Mouse (Mus musculus) frontal cortex, postnatal 25 days (tissue): ENCODE measurements at regions not wholly inside any gene's neighbourhood (a gene's known extent, or its start where the extent isn't known, plus 50 kb on each side); places are given as distances from the start of the nearest gene placed in this dataset.

Experiments used
- DNase-seq, 2 experiments: peaks; one replicate each; pipeline ENCODE4 v3.0.0; 2022; ENCODE audit warnings: low spot score in 2 of 2

- peak in 1 of 2 experiments; percentile 13 for DNase-seq
These were observed 50.6 kb upstream of the Shank2 start for GRCm38 (mm10) chr7:143951172-143951571.
